Mouse (Mus musculus): ENCODE measurements around the gene Apbb1ip. TPM values are rescaled to one million over a fixed set of nuclear protein-coding genes. Genes with fewer than 3 reads are reported as not detected.

Gene Apbb1ip
- polyA plus RNA-seq, 1 experiment from 2014 or later = 4.5 TPM

- no peak overlapping the region for H3K4me3 ChIP-seq (ENCODE audit: low read length)
- H3K27me3 ChIP-seq (ENCODE audit: control insufficient read depth, insufficient read depth, low read length) = no peaks in the 10 kb centered on the region
- H3K9me3 ChIP-seq (replicated peaks; ENCODE audit: control insufficient read depth, low read length) = no peaks in the 10 kb centered on the region
- H3K27ac ChIP-seq (ENCODE audit: low read length) = no peak overlapping the region
- ATAC-seq (replicated peaks; ENCODE audit: extremely low read depth, insufficient read depth, low FRiP score) = no peak
- H3K4me1 ChIP-seq (ENCODE audit: control insufficient read depth, insufficient read depth, low read length) = no peaks in the 10 kb centered on the region
- H3K4me2 ChIP-seq (ENCODE audit: low read depth, low read length) = no peak overlapping the region
- no peaks in the 10 kb centered on the region for H3K36me3 ChIP-seq (ENCODE audit: control insufficient read depth, insufficient read depth)
- no peak overlapping the region for H3K9ac ChIP-seq (ENCODE audit: low read length)
These were observed 26.0 kb upstream of the Apbb1ip start for GRCm38 (mm10) chr2:22747941-22748340.

DNA sequence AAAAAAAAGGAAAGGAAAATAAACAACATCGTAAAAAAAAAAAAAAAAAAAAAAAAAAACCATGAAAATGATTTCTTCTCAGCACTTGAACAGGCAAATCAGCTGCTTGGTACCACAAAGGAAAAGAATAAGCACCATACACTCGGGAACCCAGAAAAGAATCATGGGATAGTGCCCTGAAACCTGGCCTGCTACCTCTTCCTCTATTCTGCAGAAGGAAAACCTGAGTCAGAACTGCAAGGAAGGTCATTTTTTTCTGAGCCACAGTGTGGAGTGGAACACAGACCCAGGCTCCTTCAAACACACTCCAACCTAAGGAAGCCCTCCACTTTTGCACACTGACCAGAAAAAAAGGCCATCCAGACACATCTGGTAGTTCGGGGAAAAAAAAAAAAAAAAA, 24.1 kb upstream of the Apbb1ip start:
- 66% methylated on average over 3 of the region's 3 CpGs for WGBS
- no peak overlapping the region for H3K4me3 ChIP-seq (ENCODE audit: low read length)
- no peak overlapping the region for H3K4me2 ChIP-seq (ENCODE audit: low read depth, low read length)
- no peaks in the 10 kb centered on the region for H3K27me3 ChIP-seq (ENCODE audit: control insufficient read depth, insufficient read depth, low read length)
- no peak overlapping the region for H3K27ac ChIP-seq (ENCODE audit: low read length)
- no peaks in the 10 kb centered on the region for H3K4me1 ChIP-seq (ENCODE audit: control insufficient read depth, insufficient read depth, low read length)
- no peaks in the 10 kb centered on the region for H3K36me3 ChIP-seq (ENCODE audit: control insufficient read depth, insufficient read depth)
- ATAC-seq (replicated peaks; ENCODE audit: extremely low read depth, insufficient read depth, low FRiP score) = no peak
- no peak overlapping the region for H3K9ac ChIP-seq (ENCODE audit: low read length)
- H3K9me3 ChIP-seq (replicated peaks; ENCODE audit: control insufficient read depth, low read length) = no peaks in the 10 kb centered on the region

GRCm38 (mm10) chr2:22752492-22752891, 21.4 kb upstream of the Apbb1ip start:
- Histone ChIP-seq H3K4me1 (ENCODE audit: control insufficient read depth, insufficient read depth, low read length) (no peaks in the 10 kb centered on the region), H3K27me3 (ENCODE audit: control insufficient read depth, insufficient read depth, low read length) (no peaks in the 10 kb centered on the region), H3K9me3 (replicated peaks; ENCODE audit: control insufficient read depth, low read length) (no peaks in the 10 kb centered on the region), H3K9ac (ENCODE audit: low read length) (no peak overlapping the region), H3K36me3 (ENCODE audit: control insufficient read depth, insufficient read depth) (no peaks in the 10 kb centered on the region), H3K4me2 (ENCODE audit: low read depth, low read length) (no peak overlapping the region), H3K27ac (ENCODE audit: low read length) (no peak overlapping the region), H3K4me3 (ENCODE audit: low read length) (no peak overlapping the region)
- ATAC-seq (replicated peaks; ENCODE audit: extremely low read depth, insufficient read depth, low FRiP score) = no peak
- 60% methylated on average over 4 of the region's 4 CpGs for WGBS

- Histone ChIP-seq H3K27ac (ENCODE audit: low read length) (no peak overlapping the region), H3K36me3 (ENCODE audit: control insufficient read depth, insufficient read depth) (no peaks in the 10 kb centered on the region), H3K9ac (ENCODE audit: low read length) (no peak overlapping the region), H3K4me2 (ENCODE audit: low read depth, low read length) (no peak overlapping the region), H3K4me3 (ENCODE audit: low read length) (no peak overlapping the region), H3K9me3 (replicated peaks; ENCODE audit: control insufficient read depth, low read length) (no peaks in the 10 kb centered on the region), H3K4me1 (ENCODE audit: control insufficient read depth, insufficient read depth, low read length) (no peaks in the 10 kb centered on the region), H3K27me3 (ENCODE audit: control insufficient read depth, insufficient read depth, low read length) (no peaks in the 10 kb centered on the region)
- no peak for ATAC-seq (replicated peaks; ENCODE audit: extremely low read depth, insufficient read depth, low FRiP score)
- 66% methylated on average over 2 of the region's 2 CpGs for WGBS
These were observed 20.3 kb upstream of the Apbb1ip start for GRCm38 (mm10) chr2:22753461-22754075.

DNA sequence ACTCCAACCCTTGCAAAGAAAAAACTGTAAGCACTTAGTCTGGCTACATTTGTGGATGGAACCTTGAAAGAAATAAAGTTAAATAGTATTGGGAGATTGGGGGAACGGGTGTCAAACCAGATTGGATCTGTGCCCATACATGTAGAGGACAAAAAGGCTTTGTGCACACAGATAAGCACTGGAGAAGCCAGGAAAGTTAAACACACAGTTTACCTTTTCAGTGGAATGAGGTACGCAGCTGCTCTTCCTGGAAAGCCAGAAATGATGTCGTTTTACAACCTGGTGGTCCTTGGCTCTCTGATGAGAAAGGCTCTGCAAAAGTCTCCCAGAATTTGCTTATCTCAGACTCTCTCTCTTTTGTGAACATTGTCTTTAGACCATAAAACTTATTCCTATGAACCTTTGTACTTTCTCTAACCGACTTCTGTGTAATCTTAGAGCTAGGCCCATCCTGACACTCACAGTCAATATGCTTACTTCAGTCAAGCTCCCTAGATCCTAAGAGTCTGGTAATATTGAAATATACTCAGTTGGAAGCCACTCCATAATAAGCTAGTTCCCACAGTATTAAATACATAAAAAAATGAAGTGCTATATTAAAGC, 19.6 kb upstream of the Apbb1ip start:
- no peak overlapping the region for H3K4me2 ChIP-seq (ENCODE audit: low read depth, low read length)
- H3K9me3 ChIP-seq (replicated peaks; ENCODE audit: control insufficient read depth, low read length) = no peaks in the 10 kb centered on the region
- no peak overlapping the region for H3K27ac ChIP-seq (ENCODE audit: low read length)

DNA sequence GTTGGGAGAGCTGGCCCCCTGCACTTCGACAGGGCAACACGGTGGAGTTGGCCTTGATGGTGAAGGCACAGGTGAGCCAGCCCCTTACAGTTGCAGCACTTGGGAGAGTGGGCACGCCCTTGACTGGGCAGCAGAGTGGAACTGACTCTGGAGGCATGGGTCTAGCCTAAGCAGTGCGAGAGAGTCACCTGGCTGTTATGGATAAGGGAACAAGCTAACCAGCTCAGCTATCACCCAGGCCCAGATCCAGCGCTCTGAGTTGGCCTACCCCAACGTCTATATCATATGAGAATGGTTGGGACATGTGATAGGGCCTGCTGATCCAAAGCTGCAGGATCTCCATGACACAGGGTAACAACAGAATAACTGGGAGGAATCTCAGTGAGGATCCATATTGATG, 18.3 kb upstream of the Apbb1ip start:
- no peaks in the 10 kb centered on the region for H3K27me3 ChIP-seq (ENCODE audit: control insufficient read depth, insufficient read depth, low read length)
- no peaks in the 10 kb centered on the region for H3K4me1 ChIP-seq (ENCODE audit: control insufficient read depth, insufficient read depth, low read length)
- H3K27ac ChIP-seq (ENCODE audit: low read length) = no peak overlapping the region
- H3K4me3 ChIP-seq (ENCODE audit: low read length) = no peak overlapping the region
- no peak for ATAC-seq (replicated peaks; ENCODE audit: extremely low read depth, insufficient read depth, low FRiP score)
- no peak overlapping the region for H3K4me2 ChIP-seq (ENCODE audit: low read depth, low read length)
- WGBS = 66% methylated on average over 6 of the region's 6 CpGs
- H3K36me3 ChIP-seq (ENCODE audit: control insufficient read depth, insufficient read depth) = no peaks in the 10 kb centered on the region
- H3K9ac ChIP-seq (ENCODE audit: low read length) = no peak overlapping the region
- no peaks in the 10 kb centered on the region for H3K9me3 ChIP-seq (replicated peaks; ENCODE audit: control insufficient read depth, low read length)

More for the DNA sequence above, 19.6 kb upstream of the Apbb1ip start:
- H3K36me3 ChIP-seq (ENCODE audit: control insufficient read depth, insufficient read depth) = no peaks in the 10 kb centered on the region
- 59% methylated on average over 4 of the region's 4 CpGs for WGBS
- ATAC-seq (replicated peaks; ENCODE audit: extremely low read depth, insufficient read depth, low FRiP score) = no peak
- no peak overlapping the region for H3K4me3 ChIP-seq (ENCODE audit: low read length)
- H3K27me3 ChIP-seq (ENCODE audit: control insufficient read depth, insufficient read depth, low read length) = no peaks in the 10 kb centered on the region
- no peak overlapping the region for H3K9ac ChIP-seq (ENCODE audit: low read length)
- no peaks in the 10 kb centered on the region for H3K4me1 ChIP-seq (ENCODE audit: control insufficient read depth, insufficient read depth, low read length)

GRCm38 (mm10) chr2:22758310-22758972, 15.5 kb upstream of the Apbb1ip start:
- no peak for ATAC-seq (replicated peaks; ENCODE audit: extremely low read depth, insufficient read depth, low FRiP score)
- WGBS = 30% methylated on average over 6 of the region's 6 CpGs

DNA sequence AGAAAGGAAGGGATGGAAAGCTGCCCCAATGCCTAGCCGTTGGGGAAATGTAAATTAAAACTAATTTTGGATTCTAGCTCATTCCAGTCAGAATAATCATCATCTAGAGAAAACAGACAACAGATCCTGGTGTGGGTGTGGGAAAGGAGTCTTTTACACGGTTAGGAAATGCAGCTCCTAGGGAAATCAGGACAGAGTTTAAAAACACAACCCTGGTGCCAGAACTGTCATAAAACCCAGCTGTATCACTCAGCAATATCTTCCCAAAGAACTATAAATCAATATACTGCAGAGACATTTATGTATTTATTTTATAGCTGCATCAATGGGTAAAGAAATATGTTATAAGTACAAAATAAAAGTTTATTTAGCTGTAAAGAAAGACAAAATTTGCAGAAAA, 13.4 kb upstream of the Apbb1ip start:
- Histone ChIP-seq H3K27me3 (ENCODE audit: control insufficient read depth, insufficient read depth, low read length) (no peaks in the 10 kb centered on the region), H3K4me2 (ENCODE audit: low read depth, low read length) (no peak overlapping the region), H3K9me3 (replicated peaks; ENCODE audit: control insufficient read depth, low read length) (no peaks in the 10 kb centered on the region), H3K4me1 (ENCODE audit: control insufficient read depth, insufficient read depth, low read length) (no peaks in the 10 kb centered on the region), H3K27ac (ENCODE audit: low read length) (no peak overlapping the region), H3K36me3 (ENCODE audit: control insufficient read depth, insufficient read depth) (no peaks in the 10 kb centered on the region), H3K9ac (ENCODE audit: low read length) (no peak overlapping the region), H3K4me3 (ENCODE audit: low read length) (no peak overlapping the region)
- no peak for ATAC-seq (replicated peaks; ENCODE audit: extremely low read depth, insufficient read depth, low FRiP score)
- 36% methylated on average over 2 of the region's 2 CpGs for WGBS

More at GRCm38 (mm10) chr2:22758310-22758972, 15.5 kb upstream of the Apbb1ip start:
- Histone ChIP-seq H3K27ac (ENCODE audit: low read length) (no peak overlapping the region), H3K4me3 (ENCODE audit: low read length) (no peak overlapping the region), H3K9ac (ENCODE audit: low read length) (no peak overlapping the region), H3K36me3 (ENCODE audit: control insufficient read depth, insufficient read depth) (no peaks in the 10 kb centered on the region), H3K27me3 (ENCODE audit: control insufficient read depth, insufficient read depth, low read length) (no peaks in the 10 kb centered on the region), H3K4me2 (ENCODE audit: low read depth, low read length) (no peak overlapping the region), H3K4me1 (ENCODE audit: control insufficient read depth, insufficient read depth, low read length) (no peaks in the 10 kb centered on the region), H3K9me3 (replicated peaks; ENCODE audit: control insufficient read depth, low read length) (no peaks in the 10 kb centered on the region)

DNA sequence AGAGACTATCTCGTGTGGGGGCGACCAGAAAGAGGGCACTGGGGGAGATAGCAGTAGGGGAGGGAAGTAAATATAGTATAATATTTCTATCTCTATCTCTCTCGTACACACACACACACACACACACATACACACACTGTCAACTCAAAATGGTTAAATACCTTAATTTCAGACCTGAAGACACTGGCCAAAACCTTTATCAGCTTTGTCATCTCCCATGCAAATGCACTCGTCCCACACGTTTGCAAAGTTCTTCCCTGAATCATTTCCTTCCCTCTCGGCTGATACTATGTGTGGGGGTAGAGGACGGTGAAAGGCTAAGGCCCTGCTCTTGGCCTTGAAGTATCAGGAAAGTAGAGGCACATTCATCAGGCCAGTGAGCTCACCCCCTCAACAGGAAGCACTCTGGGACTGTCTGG, 12.8 kb upstream of the Apbb1ip start:
- Histone ChIP-seq H3K36me3 (ENCODE audit: control insufficient read depth, insufficient read depth) (no peaks in the 10 kb centered on the region), H3K4me1 (ENCODE audit: control insufficient read depth, insufficient read depth, low read length) (no peaks in the 10 kb centered on the region), H3K9ac (ENCODE audit: low read length) (no peak overlapping the region)

More for the DNA sequence above, 12.8 kb upstream of the Apbb1ip start:
- Histone ChIP-seq H3K4me3 (ENCODE audit: low read length) (no peak overlapping the region), H3K27ac (ENCODE audit: low read length) (no peak overlapping the region), H3K4me2 (ENCODE audit: low read depth, low read length) (no peak overlapping the region), H3K27me3 (ENCODE audit: control insufficient read depth, insufficient read depth, low read length) (no peaks in the 10 kb centered on the region), H3K9me3 (replicated peaks; ENCODE audit: control insufficient read depth, low read length) (no peaks in the 10 kb centered on the region)
- WGBS = 50% methylated on average over 7 of the region's 7 CpGs
- no peak for ATAC-seq (replicated peaks; ENCODE audit: extremely low read depth, insufficient read depth, low FRiP score)

Data from heart, embryonic 16.5 days (tissue).